Mouse (Mus musculus) liver, adult 2 months (tissue): ENCODE results near the gene Pgm1.

Experiments used
- CTCF ChIP-seq: fragments of 200-500 bp; IDR thresholded peaks from 2 replicates; pipeline ENCODE4 v1.5.1; 2011; ENCODE audit warnings: low read depth, low read length, control low read depth
- POLR2A ChIP-seq: fragments of 200-500 bp; IDR thresholded peaks from 2 replicates; pipeline ENCODE4 v1.6.1; 2011; ENCODE audit warnings: low read length, control low read depth; ENCODE audit not compliant: insufficient read depth; ENCODE audit errors: extremely low read depth

DNA sequence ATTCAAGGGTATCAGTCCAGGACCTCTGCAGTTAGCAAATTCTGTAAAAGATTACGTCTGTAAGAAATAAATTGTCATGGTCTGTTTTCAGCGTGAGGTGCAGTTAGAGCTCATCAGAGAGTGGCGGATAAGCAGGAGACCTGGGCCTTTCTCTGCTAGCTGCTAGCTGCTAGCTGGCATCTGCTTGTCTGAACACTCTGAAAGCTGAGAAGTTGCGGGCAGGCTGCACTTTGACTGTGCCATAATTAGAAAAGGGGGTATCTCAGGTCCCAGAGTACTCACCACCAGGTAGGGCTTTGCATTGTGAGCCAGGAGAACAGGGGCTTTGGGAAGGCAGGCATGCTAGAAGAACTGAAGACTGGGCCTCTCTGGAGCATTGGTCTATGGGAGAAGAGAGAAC, 2.6 kb downstream of the Pgm1 start:
- TF ChIP-seq POLR2A, result no peak
- TF ChIP-seq CTCF, result no peak
